Mouse (Mus musculus) kidney, adult 2 months (tissue): ENCODE results near the gene Grk5.

Experiments
- CTCF ChIP-seq: fragments of 200-500 bp; conservative IDR thresholded peaks from 2 replicates; pipeline ENCODE4 v1.5.1; 2011; ENCODE audit warnings: low read depth, mild to moderate bottlenecking, control low read depth, low read length, moderate library complexity, mixed read lengths; ENCODE audit not compliant: insufficient read depth, insufficient read length
- POLR2A ChIP-seq: fragments of 200-500 bp; IDR thresholded peaks from one replicate; pipeline ENCODE4 v1.6.1; 2011; ENCODE audit warnings: low read depth, low read length, control low read depth

- TF ChIP-seq CTCF (no peak), POLR2A (no peak)
These were observed 108.2 kb downstream of the Grk5 start for GRCm38 (mm10) chr19:60997784-60998183.
